Mouse (Mus musculus): ENCODE measurements around the gene Bmp6. TPM values are rescaled to one million over a fixed set of nuclear protein-coding genes. Genes with fewer than 3 reads are reported as not detected.
A peak's percentile ranks its signal among the peaks of the same experiment; 100 is the strongest.

The Bmp6 gene
- total RNA-seq, 2 experiments from 2014 or later = 18.8 to 20.3 TPM

DNA sequence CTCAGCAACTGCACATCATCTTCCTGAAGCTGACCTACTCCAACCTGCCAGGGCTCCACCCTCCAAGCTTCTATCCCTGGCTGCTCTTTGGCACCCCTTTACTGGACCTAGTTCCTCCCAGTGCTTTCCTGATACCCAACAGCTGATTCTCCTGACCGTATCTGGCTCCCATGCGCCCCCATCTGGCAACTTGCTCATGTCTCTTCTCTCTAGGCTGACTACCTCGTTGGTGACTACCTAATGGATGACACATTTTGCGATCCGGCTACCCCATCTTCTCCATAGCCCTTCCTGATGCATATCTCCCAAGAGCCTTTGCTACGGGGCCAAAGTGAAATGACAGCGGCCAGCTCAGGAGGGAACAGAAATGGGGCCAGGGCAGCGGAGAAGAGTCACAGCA is 161.4 kb downstream of the Bmp6 start:
- peak; percentile 45 to 67 for DNase-seq
- intact Hi-C loops (cut with DNase I) = loop anchor here (5.0 kb wide), 1 partner anchor 164 kb away; no protein-coding TSS in a partner anchor

- no peak for DNase-seq
- intact Hi-C loops (cut with DNase I) = loop anchor here (5.0 kb wide), 1 partner anchor 165 kb away; no protein-coding TSS in a partner anchor
These were observed 162.0 kb downstream of the Bmp6 start for GRCm38 (mm10) chr13:38506936-38507335.

- intact Hi-C loops (cut with DNase I) = loop anchor here (5.0 kb wide), 2 partner anchors 72 to 168 kb away; no protein-coding TSS in a partner anchor
- peak in 1 of 2 experiments; percentile 39 for DNase-seq
These were observed 164.9 kb downstream of the Bmp6 start for GRCm38 (mm10) chr13:38509681-38510341.

- peak; percentile 54 to 65 for DNase-seq
These were observed 167.1 kb downstream of the Bmp6 start for GRCm38 (mm10) chr13:38511979-38512378.

DNA sequence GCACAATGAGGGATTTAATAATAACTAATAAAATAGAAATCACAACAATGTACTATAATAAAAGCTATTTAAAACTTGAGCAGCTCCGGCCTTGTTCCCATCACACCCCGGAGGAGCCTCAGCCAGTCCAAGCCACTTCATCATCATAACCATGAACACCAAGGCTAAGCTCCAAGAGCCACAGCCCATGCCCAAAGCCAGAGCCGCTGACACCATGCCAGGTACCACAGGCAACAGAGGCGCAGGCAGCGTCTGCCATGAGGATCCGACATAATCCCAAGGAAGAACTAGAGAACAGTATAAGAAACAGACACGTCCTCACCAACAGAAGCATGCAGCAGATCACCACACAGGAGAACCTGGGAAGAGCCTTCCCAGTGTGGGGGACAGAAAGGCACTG is 169.0 kb downstream of the Bmp6 start:
- intact Hi-C loops (cut with DNase I) = loop anchor here (5.0 kb wide), 1 partner anchor 68 kb away; no protein-coding TSS in a partner anchor
- no peak for DNase-seq

More at GRCm38 (mm10) chr13:38511979-38512378, 167.1 kb downstream of the Bmp6 start:
- intact Hi-C loops (cut with DNase I) = loop anchor here (5.0 kb wide), 1 partner anchor 70 kb away; no protein-coding TSS in a partner anchor

DNA sequence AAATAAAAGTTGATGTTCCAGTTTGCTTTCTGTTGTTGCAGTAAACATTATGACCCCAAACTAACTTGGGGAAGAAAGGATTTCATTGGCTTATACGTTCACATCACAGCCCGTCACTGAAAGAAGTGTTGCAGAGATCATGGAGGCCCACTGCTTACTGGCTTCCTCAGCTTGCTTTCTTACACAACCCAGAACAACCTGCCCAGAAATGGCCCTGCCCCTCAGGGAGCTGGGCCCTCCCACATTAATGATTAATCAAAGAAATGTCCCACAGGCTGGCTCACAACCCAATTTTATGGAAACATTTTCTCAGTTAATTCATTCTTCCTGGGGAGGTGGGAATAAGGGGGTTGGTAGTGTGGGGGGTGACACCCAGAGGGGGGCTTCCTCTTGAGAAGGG is 170.5 kb downstream of the Bmp6 start:
- DNase-seq = no peak
- intact Hi-C loops (cut with DNase I) = no loop called here

DNA sequence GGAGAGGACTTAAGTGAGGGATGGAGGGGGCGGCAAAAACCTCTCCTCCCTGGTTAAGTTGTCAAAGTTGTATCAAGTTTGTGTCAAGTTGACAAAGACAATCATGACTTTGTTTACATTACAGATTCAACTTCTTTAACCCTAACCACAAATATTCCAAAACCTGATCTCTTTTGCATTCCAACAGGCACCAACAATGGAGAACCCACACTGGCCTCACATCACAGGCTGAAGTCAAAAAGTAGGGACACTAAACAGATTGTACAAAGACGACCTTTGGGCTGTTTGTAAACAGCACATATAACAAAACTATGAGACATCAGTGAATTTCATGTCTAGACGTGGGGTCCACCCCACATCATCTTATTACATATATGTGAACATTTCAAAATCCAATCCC is 170.9 kb downstream of the Bmp6 start:
- DNase-seq = no peak
- intact Hi-C loops (cut with DNase I) = no loop called here

- DNase-seq = no peak
- intact Hi-C loops (cut with DNase I) = no loop called here
These were observed 171.7 kb downstream of the Bmp6 start for GRCm38 (mm10) chr13:38516582-38516981.

DNA sequence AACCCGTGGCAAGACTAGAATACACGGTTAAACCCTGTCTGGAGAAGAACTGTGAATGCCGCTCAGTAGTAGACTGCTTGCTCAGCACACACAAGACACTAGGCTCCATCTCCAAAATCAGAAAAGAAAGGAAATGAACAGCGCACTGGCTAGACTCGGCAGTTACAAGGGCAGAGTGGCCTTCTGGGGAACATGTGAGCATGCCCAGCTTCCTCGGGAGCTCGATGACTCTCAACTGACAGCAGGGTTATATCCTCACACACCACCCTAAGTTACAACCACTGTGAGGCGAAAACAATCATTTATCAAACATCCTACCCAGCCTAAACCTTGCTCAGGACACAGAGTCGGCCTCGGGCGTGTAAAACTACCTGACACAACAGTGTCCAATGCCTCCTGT is 175.4 kb downstream of the Bmp6 start:
- DNase-seq = no peak
- intact Hi-C loops (cut with DNase I) = no loop called here

GRCm38 (mm10) chr13:38522056-38522654 is 177.2 kb downstream of the Bmp6 start:
- no peak for DNase-seq
- intact Hi-C loops (cut with DNase I) = no loop called here

GRCm38 (mm10) chr13:38523231-38523630 is 178.3 kb downstream of the Bmp6 start:
- no peak for DNase-seq
- intact Hi-C loops (cut with DNase I) = no loop called here

- DNase-seq = no peak
- intact Hi-C loops (cut with DNase I) = loop anchor here (5.0 kb wide), 2 partner anchors 57 to 183 kb away; no protein-coding TSS in a partner anchor
These were observed 180.4 kb downstream of the Bmp6 start for GRCm38 (mm10) chr13:38525261-38525660.

GRCm38 (mm10) chr13:38526116-38526515 is 181.2 kb downstream of the Bmp6 start:
- intact Hi-C loops (cut with DNase I) = loop anchor here (5.0 kb wide), 2 partner anchors 56 to 184 kb away; no protein-coding TSS in a partner anchor

DNA sequence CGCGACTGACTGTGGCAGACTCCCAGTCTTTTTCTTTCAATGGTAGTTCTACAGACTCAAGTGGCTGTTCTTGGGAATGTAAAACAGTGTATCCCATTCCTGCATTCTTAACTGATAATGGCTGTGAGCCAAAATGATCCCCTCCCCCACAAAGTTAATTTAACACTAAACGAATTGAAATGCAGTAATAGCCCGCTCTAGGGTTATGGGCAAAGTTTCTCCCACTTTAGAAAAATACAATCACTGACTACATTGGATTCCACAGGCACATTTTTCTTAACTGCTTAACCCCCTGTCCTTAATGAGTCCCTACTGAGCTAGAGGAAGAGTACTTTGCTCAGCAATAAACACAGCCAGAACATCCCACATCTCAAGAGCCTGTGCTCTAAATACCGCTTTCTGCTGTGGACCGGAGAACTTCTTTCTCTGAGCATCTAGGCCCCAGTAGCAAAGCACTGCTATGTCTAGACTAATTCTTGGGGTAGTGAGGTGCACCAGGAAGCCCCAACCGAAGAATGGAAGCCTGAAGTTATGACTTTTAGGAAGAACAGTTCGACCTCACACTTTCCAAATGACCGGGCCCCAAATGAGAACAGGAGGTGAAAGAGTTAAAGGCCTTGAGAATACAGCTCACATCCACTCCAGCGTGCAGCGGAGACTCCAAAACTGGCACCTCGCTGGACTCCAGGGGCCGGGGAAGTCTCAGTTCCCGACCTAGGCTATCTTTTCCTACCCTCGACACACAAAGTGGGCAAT is 182.3 kb downstream of the Bmp6 start:
- intact Hi-C loops (cut with DNase I) = loop anchor here (5.0 kb wide), 2 partner anchors 55 to 185 kb away; no protein-coding TSS in a partner anchor
- no peak for DNase-seq

More at GRCm38 (mm10) chr13:38526116-38526515, 181.2 kb downstream of the Bmp6 start:
- DNase-seq = no peak

- intact Hi-C loops (cut with DNase I) = loop anchor here (5.0 kb wide), 2 partner anchors 54 to 186 kb away; no protein-coding TSS in a partner anchor
- DNase-seq = peak; percentile 91 to 92
These were observed 183.1 kb downstream of the Bmp6 start for GRCm38 (mm10) chr13:38527797-38528650.

- intact Hi-C loops (cut with DNase I) = loop anchor here (5.0 kb wide), 2 partner anchors 54 to 186 kb away; no protein-coding TSS in a partner anchor
- DNase-seq = no peak
These were observed 183.9 kb downstream of the Bmp6 start, which contains the start of gene Txndc5 for GRCm38 (mm10) chr13:38528687-38529294. Gene Txndc5 (minus strand): TSS chr13:38528824.

- intact Hi-C loops (cut with DNase I) = loop anchor here (5.0 kb wide), 2 partner anchors 53 to 187 kb away; no protein-coding TSS in a partner anchor
- no peak for DNase-seq
These were observed 184.7 kb downstream of the Bmp6 start for GRCm38 (mm10) chr13:38529576-38529975.

- no peak for DNase-seq
- intact Hi-C loops (cut with DNase I) = no loop called here
These were observed 186.6 kb downstream of the Bmp6 start for GRCm38 (mm10) chr13:38531498-38531897.

- no peak for DNase-seq
- intact Hi-C loops (cut with DNase I) = no loop called here
These were observed 188.6 kb downstream of the Bmp6 start for GRCm38 (mm10) chr13:38533461-38533860.
